Mouse (Mus musculus) thymus, postnatal 14 days (tissue): ENCODE results near the gene Scn1a.

Experiments used
- DNase-seq: peaks from one replicate; pipeline ENCODE4 v3.0.0; 2021

The Scn1a gene

DNA sequence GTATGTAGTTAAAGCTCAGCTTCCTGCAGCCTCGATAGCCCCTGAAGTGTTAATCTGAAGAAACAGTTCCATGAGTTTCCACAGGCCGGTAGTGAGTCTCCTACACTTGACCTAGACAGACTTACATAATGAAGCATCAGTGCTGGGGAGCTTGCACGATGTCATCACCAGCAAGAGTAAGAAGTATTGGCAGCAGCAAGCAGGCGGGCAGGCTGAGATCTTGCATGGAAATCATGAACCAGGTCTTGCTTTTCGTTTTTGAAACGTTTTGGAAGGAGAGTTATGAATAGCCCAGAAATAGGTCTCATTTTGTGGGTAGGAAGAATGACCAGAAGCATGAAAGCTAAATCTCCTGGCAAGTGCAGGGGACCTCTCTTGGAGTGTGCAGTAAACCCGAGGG is at the start of gene Scn1a:
TSS of gene Scn1a (minus strand) at position 130 of the 400 bp plus-strand sequence.
- DNase-seq, result no peak

DNA sequence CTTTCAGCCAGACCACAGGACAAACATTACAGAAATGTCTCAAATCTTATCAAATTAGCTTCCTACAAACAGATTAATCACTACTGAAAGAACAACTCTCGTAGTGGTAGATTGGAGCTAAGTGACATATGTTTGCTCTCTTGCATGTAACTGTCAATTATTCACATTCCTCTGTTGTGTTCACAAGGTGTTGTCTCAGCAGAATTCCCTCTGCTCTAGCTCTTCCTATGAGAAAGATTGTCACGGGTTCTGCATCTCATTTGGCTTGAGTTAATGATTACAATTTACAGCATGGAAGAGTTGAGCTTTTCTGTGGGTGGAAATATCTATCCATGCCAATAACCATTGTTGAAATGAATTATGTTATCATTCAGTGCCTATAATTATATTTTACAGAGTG is 37.8 kb upstream of the Scn1a start:
- DNase-seq, result no peak

DNA sequence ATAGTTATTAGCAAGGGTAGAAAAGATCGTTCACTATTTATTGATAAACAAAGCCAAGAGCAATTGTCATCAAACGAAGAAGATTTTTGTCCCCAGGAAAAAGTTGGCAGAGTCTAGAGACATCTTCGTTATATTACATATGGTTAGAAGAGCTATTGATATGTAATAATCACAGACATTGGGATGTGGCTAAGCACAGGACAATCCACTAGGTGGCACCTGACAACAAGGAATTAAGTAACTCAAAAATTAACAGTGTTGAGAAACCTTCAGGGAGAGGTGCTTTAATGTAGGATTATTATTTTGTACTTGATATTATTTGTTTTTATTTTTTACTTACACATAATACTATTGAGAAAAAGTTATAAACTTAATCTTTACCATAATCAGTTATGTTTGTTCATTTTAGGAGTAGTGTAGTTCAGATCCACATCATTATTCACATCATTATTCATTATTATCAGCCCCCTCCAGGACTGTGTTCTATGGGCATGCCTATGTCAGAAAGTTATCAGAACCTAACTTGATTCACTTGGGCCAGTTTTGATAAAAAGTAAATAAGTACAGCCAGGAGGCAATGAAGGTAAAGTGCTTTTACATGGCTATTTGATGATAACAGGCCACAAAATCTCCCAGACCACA is 32.7 kb upstream of the Scn1a start:
- no peak for DNase-seq

DNA sequence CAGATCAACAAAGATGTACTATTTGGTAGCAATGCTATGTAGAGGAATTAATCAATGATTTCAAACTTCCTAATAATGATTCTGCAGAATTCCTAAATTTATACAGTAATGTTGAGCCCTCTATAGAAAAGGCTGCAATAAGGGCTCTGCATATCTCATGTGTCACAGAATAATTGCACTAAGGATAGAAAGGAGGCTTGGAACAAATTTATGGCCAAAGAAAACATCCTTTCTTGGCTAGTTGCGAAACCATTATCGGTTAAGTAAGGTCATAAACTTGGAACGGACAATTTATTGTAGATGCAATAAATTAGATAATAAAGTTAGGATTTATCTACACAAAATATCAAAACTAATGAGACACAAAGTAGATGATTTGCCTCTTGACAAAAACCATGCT is 24.8 kb upstream of the Scn1a start:
- DNase-seq, result no peak

DNA sequence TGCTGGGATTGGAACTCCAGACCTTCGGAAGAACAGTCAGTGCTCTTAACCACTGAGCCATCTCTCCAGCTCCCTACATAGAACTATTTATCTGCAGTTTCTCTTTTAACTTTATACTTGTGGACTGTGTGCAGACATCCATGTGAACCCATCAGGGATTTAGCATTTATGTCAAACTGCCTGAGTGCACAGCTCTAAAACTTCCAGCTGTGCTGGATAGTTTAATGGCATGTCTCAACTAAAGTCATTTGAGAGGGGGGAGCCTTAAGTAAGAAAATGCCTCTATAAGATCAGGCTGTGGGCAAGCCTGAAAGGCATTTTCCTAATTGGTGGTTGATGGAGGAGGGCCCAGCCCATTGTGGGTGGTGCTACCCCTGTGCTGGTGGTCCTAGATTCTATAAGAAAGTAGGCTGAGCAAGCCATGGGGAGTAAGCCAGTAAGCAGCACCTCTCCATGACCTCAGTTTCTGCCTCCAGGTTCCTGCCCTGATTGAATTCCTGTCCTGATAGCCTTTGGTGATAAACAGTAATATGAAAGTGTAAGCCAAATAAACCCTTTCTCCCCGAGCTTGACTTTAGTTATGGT is 24.3 kb upstream of the Scn1a start:
- no peak for DNase-seq

DNA sequence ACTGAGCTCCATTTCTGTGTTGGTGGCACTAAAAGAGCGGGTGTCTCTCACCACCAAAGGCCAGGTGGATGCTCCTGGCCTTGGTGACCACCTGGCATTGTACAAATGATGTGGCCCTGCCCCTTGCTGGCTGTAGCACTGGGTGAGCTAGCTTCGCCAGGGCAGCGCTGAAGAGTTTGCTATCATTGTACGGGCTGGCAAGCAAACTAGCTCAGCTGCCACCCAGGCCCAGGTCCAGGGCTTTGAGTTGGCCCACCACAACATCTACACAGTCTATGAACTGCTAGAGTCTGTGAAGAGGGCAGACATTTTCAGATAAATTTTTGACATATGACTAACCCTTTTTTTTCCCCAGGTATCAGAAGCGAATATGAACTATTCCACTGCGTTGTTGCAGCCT is 23.3 kb upstream of the Scn1a start:
- DNase-seq, result no peak

DNA sequence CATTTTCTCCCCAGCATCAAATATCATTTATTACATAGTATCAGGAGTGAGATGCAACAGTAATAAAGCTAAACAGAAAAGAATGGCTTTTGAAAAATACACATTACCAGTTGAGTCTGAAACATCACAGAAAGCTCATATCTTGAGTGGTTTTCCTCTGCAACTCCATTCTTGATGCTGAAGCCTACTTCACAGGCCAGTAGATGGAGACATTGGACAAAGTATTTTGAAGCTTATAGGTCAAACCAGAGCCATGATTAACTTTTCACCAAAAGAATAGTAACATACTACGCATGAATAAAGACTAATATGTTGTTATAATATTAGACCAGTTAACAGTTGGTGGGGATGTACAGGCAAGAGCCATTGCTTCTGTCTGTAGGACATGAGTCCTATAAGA is 21.8 kb upstream of the Scn1a start:
- no peak for DNase-seq

DNA sequence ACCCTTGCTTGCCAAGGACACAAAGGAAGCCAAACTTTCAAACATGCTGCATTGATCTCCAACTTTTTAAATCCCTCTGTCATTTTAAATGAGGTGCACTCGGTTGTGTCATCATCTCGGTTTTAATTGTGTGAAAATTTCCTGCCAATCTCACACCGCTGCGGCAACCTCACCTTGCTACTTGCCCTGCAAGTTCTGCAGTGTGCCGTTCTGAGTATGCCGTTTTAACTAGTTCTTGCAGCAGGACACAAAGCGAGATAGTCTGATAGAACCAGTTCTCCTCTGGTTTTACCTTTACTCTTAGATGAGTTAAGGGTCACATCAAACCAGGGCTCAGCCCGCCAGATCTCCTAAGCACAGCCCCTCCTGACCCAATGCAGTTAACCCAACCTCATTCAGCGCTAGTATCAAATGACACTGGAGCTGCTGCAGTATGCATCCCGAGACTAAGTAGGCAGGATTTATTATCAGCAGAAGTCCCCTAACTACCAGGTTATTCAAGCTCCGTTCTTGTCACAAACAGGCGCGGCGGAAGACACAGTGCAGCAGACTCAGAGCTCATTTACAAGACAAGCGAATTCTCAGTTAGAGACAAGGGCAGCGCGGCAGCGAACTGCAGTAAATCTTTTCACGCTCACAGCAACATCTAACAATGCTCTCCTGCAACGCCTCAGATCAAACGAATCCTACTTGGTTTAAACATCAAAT is 722 bp downstream of the Scn1a start:
- DNase-seq, result no peak

DNA sequence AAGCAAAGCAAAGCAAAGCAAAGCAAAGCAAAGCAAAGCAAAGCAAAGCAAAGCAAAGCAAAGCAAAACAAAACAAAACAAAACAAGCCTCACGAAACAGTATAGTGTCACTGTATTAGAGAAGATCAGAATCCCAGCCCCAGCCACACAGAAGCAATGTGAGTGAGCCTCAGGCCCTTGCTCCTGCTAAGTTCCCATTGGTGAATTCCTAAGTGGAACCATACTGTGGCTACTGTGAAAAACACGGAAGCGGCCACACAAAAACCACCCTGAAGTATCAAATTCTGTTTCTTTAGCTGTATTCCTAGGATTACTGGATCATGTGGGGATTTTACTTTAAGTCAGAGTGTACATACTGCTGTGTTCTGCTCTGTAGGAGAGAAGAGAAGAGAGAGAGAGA is 4.4 kb downstream of the Scn1a start:
- DNase-seq, result no peak

DNA sequence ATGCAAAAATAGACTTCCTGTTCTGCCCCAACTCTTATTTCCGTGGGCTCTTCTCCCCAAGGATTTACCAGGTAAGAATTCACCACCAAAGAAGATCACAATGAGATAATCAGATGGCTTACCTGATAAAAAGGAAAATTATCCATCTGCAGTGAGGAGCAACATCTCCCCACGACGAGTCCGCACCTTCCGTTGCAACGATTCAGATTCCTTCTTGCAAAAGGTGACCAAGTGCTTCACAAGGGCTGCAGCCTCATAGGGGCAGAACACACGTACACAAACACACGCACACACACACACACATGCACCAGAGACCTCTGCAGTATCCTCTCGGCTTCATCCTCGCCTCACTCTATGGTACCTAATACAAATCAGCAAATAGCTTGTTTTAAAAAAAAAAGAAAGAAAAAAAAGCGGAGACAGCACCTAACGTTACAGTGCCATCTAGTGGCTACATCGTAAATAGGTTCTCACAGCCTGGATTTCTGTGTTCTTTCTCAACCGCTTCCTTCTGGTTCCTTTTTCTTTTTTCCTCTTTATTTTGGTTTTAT is 30.8 kb downstream of the Scn1a start:
- no peak for DNase-seq

DNA sequence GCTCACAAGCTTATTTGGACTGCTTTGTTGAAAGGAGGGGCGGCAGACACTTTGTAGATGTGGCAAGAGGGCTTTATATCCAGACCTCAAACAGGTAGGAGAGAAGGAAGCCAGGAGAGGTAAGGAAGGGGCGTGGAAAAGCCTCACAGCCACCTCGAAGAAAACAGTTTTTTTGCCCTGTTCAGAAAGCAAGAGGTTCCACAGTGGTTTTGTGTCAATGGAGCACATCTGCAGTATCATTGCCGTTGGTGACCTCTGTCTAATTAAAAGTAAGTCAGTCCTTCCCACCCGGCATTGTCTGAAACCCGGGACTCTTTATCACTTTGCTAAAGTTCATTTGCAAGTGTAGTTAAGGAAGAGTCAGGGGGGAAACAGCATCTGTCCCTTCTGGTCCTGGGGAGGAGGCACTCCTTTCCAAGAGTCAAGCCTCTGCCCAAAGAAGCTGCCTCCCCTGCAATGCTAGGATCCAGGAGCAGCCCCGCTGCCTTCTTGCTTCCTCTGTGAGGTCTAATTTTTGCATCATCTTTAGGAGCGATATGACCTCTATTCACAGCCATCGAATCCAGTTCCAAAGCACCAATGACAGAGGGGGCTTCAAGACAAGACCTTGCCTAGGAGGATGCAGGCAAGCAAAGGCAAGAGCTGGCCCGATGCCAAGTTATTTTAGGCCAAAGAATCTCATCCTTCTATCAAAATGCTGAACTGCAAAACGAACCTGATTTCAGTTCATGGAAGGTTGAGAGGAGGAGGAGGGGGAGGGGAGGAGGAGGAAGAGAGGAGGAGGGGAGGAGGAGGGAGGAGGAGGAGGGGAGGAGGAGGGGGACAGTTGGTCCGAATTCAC is 31.5 kb downstream of the Scn1a start:
- DNase-seq, result no peak

DNA sequence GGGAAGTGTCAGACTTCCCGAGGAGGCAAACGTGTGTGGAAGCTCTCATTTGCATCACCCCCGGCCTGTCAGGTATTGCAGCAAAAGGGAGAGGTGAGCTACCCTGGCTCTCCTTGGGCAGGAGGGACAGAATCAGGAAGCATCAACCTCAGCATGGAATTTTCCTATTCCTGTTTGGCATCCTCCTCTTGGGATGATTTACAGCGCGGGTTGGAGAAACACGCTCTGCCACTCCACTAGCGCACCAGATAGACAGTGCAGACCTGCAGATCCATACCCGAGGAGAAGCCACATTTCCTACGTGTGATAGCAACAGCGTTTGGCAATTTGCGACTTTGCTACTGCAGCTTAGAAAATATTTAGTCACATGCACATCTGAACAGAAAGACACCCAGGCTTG is 32.2 kb downstream of the Scn1a start:
- DNase-seq, result no peak

DNA sequence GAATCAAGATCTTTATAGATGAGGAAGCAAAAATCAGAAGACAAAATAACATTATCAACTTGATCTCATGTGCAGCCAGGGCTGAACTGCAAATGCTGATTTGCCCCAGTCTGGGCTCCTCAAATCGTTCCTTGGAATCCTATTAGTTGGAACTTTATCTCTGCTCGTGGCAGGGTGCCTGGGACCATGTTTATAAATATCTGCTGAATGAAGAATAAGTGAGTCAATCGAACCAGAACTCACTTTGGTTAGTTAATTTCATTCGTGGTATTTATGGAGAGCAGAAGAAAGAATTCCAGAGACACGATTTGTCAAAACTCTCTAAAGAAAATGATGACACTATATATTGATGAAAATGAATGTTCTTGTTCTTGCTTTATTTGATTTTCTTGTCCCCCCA is 48.1 kb downstream of the Scn1a start:
- DNase-seq, result no peak

DNA sequence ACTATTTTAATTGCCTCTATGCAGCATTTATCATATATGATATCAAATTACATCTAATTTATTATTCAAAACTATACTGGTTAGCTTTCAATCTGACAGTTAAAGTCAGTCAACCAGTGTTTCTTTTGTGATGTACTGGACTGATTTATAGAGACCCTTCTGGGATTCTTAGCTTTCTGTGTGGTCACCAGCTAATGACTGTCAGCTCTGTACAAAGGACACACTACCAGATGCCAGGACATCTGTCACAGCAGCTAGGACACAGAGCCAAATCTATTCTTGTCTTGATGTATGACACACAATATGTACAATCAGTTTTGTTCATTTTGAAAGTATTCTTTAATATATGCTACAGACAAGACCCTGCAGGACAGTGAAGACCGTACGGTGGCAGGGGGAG is 72.7 kb downstream of the Scn1a start:
- no peak for DNase-seq

DNA sequence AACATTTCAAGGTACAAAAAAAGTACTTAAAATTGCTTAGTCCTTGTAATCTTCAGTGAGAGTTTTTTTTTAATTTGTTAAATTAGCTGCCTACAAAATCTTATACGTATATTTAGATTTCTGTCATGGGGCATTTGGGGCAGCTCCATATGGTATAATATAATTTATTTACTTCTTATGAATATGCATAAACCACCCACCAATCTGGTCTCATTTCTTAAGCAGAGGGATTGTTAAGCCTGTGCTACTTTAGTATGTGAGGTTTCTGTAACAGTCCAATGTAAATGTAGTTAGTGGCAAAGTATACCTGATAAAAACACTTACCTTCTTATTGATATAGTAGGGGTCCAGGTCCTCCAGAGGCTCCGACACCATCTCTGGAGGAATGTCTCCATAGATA is 90.0 kb downstream of the Scn1a start:
- no peak for DNase-seq

DNA sequence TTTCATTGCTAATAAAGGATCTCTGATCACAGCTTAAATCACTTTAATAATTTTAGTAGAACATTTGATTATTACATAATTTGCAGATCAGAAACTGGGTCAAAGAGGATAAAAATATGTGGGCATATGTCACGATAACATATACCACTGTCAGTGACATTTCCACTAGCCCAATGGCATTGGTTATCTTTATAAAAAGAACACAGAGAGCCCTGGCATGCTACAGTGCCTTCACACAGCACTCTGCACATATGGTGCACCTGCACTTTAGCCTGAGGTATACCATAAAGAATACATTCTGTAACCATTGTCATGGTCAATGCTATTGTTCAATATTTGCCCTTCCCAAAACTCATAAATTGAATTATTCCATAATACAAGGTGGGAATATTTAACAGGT is 94.0 kb downstream of the Scn1a start:
- no peak for DNase-seq

DNA sequence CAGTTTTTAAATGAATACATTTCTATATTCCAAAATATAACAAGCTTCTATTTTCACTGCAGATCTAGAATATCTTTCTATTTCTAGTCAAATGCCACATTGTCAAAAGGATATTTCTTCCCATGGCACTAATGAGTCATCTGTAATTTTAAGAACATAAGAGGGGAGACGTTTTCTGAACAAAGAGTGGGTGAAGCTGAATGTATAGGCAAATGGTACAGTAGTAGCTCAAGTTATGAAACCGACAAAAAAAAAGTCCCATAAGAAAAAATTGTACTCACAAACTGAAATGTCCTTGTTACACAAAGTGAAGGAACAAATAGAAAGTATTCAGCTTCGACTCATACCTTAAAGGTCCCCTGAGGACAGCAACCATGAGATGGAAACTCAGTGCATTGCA is 94.5 kb downstream of the Scn1a start:
- no peak for DNase-seq

DNA sequence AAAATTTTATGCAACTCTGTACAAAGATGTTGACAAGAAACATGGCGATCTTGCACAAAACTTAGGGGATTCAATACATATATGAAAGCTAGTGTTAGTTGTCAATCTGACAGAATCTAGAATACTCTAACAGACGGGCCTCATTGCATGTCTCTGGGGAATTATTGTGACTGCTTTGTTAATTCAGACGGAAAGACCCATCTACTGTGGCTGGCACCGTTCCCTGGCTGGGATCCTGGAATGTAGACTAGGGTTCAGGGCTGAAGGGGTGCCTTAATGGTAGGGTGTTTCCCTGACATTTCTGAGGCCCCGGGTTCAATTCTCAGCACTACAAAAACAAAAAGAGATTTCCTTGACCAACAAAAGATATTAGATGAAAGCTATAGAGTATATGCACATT is 103.2 kb downstream of the Scn1a start:
- no peak for DNase-seq

DNA sequence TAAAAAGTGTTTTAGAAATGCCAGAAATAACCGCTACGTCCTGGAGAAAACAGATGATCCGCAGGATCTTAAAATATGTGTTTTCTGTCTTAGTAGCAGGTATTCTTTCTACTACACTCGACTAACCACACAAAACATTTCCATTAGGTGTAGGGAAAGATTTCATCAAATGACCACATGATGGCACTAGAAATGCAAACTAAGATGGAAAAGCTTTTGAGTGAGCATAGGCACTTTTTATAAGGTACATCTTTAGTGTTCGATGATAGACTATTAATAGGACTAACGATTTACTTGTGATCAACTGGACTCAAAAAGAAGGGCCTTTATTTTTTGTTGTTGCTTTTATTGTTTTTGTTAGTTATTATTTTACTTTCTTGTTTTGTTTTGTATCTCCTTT is 104.2 kb downstream of the Scn1a start:
- no peak for DNase-seq

DNA sequence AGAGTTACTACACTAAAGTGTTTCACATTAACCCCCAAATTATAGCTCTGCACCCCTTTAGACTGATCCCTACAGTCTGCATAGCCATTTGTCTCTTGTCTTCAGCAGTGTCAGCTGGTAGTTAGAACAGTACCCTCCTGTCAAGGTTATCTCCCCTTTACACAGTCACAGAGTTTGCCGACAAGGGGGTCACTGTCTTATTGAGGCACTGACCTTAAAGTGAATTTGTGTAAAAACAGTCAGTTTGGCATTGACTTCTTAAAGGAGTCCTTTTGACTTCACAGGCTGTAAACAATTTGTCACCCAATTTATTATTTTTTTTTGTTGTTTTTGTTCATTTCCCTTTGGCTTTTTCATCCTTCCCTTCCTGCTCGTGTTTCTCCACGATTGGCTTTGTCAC is 168.1 kb downstream of the Scn1a start:
- no peak for DNase-seq

DNA sequence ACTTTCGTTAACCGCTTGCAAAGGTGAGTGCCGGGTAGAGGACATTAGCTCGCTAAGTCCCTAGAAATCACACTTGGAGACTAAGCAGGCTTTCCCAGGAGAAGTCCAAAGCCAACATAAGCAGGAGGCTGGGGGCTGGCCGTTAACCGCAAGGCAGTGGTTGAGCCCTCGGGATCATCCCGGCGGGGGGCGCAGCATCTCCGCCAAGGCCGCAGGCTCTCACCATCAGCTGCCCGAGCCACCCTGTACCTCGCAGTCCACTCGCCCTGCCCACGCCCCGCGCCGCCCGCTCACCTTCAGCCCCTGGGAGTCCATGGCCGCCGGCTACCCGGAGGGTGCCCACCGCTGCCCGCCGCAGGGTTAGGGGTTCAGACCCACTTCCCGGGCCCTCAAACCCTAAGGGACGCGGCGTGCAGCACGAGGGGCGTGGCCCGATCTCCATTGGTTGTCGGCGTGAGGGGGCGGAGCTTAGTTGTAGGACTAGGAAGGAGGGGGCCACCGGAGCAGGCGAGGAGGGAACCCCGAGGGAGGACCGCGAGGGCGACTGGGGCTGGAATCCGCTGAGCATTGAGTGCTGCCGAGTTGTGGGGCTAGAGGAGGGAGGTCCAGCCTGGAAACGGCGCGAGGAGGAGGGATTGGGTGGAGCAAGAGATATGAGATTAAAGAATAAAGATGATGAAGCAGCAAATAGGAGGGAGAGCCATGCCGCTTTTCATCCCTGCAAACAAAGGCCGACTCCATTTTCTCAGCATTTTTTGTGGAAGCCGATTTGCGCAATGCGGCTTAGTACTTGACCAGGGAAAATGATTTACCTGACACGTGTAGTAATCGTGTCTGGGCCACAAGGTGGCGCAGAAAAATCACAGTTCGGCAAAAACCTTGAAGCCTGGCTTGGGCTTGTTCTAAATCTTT is 184.2 kb downstream of the Scn1a start, which contains the start of gene Ttc21b:
TSS of gene Ttc21b (minus strand) at position 398 of the 912 bp plus-strand sequence.
- peak; percentile 97 for DNase-seq

DNA sequence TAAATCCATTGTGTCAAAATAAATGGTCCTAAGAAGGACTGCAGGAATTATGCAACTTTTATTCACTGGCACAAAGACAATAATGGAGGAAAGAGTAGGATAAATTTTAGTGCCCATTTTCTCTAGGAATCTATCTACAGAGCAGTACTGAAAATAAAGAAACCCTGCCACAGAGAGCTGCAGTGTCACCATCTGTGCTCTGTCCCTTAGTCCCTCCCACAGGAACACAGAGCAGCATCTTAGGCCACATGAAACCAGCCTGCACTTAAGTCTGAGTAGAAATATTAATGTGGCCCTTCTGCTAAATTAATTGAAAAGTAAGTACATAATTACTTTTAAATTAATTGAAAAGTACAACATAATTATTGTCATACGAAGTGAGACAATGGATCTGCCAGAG is 196.6 kb downstream of the Scn1a start:
- no peak for DNase-seq
